Mouse (Mus musculus): ENCODE measurements around the gene Zfp706. TPM values are rescaled to one million over a fixed set of nuclear protein-coding genes. Genes with fewer than 3 reads are reported as not detected.

The Zfp706 gene
- 25.9 and 28.7 TPM in 2 replicates for polyA plus RNA-seq (2012; rRNA removed)

GRCm38 (mm10) chr15:37007233-37007958 is at the start of gene Zfp706:
TSS of gene Zfp706 (minus strand) at chr15:37007773.

